Mouse (Mus musculus) megakaryocyte, embryonic 14.5 days (primary cell): ENCODE data around the gene Enkur.

ENCODE experiments used
- FLI1 ChIP-seq: IDR thresholded peaks from 2 replicates; pipeline ENCODE4 v1.6.1; 2012; ENCODE audit warnings: low read length, inconsistent platforms, mixed read lengths
- GATA1 ChIP-seq: IDR thresholded peaks from 3 replicates; pipeline ENCODE4 v1.6.1; 2012; ENCODE audit warnings: mixed read lengths, low read length, inconsistent platforms, borderline replicate concordance

- TF ChIP-seq GATA1 (no peak), FLI1 (no peak)
Observed at GRCm38 (mm10) chr2:21230276-21230675, 25.1 kb upstream of the Enkur start.
